Mouse (Mus musculus): ENCODE data around the gene Atg5.
"Not testable (repeated sequence)": the region's sequence is repeated elsewhere in the genome, so short reads cannot be mapped to it uniquely, and the experiment has no call there.

Atg5 gene

GRCm38 (mm10) chr10:44268145-44268860 is at the start of gene Atg5:
Gene Atg5 (plus strand): TSS chr10:44268358.
- in situ Hi-C loops (cut with MboI, MseI) = loop anchor here in 1 of 2 experiments (25.0 kb wide), 1 partner anchor 1319 kb away; the partner anchor contains the start of gene Hace1

GRCm38 (mm10) chr10:44219073-44219472 is 49.1 kb upstream of the Atg5 start:
- in situ Hi-C loops (cut with MboI, MseI) = not testable (repeated sequence)

- in situ Hi-C loops (cut with MboI, MseI) = no loop called here
These were observed 43.8 kb upstream of the Atg5 start for GRCm38 (mm10) chr10:44224345-44224744.

GRCm38 (mm10) chr10:44233351-44233750 is 34.8 kb upstream of the Atg5 start:
- in situ Hi-C loops (cut with MboI, MseI) = loop anchor here in 1 of 2 experiments (5.0 kb wide), 1 partner anchor 276 kb away; no protein-coding TSS in a partner anchor

GRCm38 (mm10) chr10:44235298-44235697 is 32.9 kb upstream of the Atg5 start:
- in situ Hi-C loops (cut with MboI, MseI) = not testable (repeated sequence)

- in situ Hi-C loops (cut with MboI, MseI) = loop anchor here in 1 of 2 experiments (25.0 kb wide), 1 partner anchor 1331 kb away; the partner anchor contains the start of gene Hace1
These were observed 11.5 kb upstream of the Atg5 start for GRCm38 (mm10) chr10:44256624-44257023.

GRCm38 (mm10) chr10:44265835-44266234 is 2.3 kb upstream of the Atg5 start:
- in situ Hi-C loops (cut with MboI, MseI) = loop anchor here in 1 of 2 experiments (25.0 kb wide), 1 partner anchor 1321 kb away; the partner anchor contains the start of gene Hace1

GRCm38 (mm10) chr10:44266561-44266960 is 1.6 kb upstream of the Atg5 start:
- in situ Hi-C loops (cut with MboI, MseI) = loop anchor here in 1 of 2 experiments (25.0 kb wide), 1 partner anchor 1321 kb away; the partner anchor contains the start of gene Hace1

GRCm38 (mm10) chr10:44267426-44268142 is 574 bp upstream of the Atg5 start:
- in situ Hi-C loops (cut with MboI, MseI) = loop anchor here in 1 of 2 experiments (25.0 kb wide), 1 partner anchor 1320 kb away; the partner anchor contains the start of gene Hace1

GRCm38 (mm10) chr10:44269211-44269610 is 1.1 kb downstream of the Atg5 start:
- in situ Hi-C loops (cut with MboI, MseI) = loop anchor here in 1 of 2 experiments (25.0 kb wide), 1 partner anchor 1318 kb away; the partner anchor contains the start of gene Hace1

- in situ Hi-C loops (cut with MboI, MseI) = loop anchor here in 1 of 2 experiments (25.0 kb wide), 1 partner anchor 1080 kb away; no protein-coding TSS in a partner anchor
These were observed 14.2 kb downstream of the Atg5 start for GRCm38 (mm10) chr10:44282323-44282722.

- in situ Hi-C loops (cut with MboI, MseI) = loop anchor here in 1 of 2 experiments (25.0 kb wide), 1 partner anchor 1077 kb away; no protein-coding TSS in a partner anchor
These were observed 16.9 kb downstream of the Atg5 start for GRCm38 (mm10) chr10:44285106-44285505.

GRCm38 (mm10) chr10:44285935-44286334 is 17.8 kb downstream of the Atg5 start:
- in situ Hi-C loops (cut with MboI, MseI) = loop anchor here in 1 of 2 experiments (25.0 kb wide), 1 partner anchor 1076 kb away; no protein-coding TSS in a partner anchor

- in situ Hi-C loops (cut with MboI, MseI) = loop anchor here in 1 of 2 experiments (25.0 kb wide), 1 partner anchor 1071 kb away; no protein-coding TSS in a partner anchor
These were observed 22.7 kb downstream of the Atg5 start for GRCm38 (mm10) chr10:44290876-44291275.

GRCm38 (mm10) chr10:44292205-44292604 is 24.0 kb downstream of the Atg5 start:
- in situ Hi-C loops (cut with MboI, MseI) = loop anchor here in 1 of 2 experiments (25.0 kb wide), 1 partner anchor 1070 kb away; no protein-coding TSS in a partner anchor

GRCm38 (mm10) chr10:44299165-44299564 is 31.0 kb downstream of the Atg5 start:
- in situ Hi-C loops (cut with MboI, MseI) = loop anchor here in 1 of 2 experiments (25.0 kb wide), 1 partner anchor 1063 kb away; no protein-coding TSS in a partner anchor

- in situ Hi-C loops (cut with MboI, MseI) = no loop called here
These were observed 31.9 kb downstream of the Atg5 start for GRCm38 (mm10) chr10:44300078-44300477.

- in situ Hi-C loops (cut with MboI, MseI) = no loop called here
These were observed 35.6 kb downstream of the Atg5 start for GRCm38 (mm10) chr10:44303648-44304329.

GRCm38 (mm10) chr10:44304330-44304717 is 36.2 kb downstream of the Atg5 start:
- in situ Hi-C loops (cut with MboI, MseI) = no loop called here

- in situ Hi-C loops (cut with MboI, MseI) = no loop called here
These were observed 36.7 kb downstream of the Atg5 start for GRCm38 (mm10) chr10:44304845-44305244.

- in situ Hi-C loops (cut with MboI, MseI) = no loop called here
These were observed 38.1 kb downstream of the Atg5 start for GRCm38 (mm10) chr10:44306308-44306707.

Data from T-helper 17 cell (primary cell).